Mouse (Mus musculus): ENCODE data around the gene Mfsd1. TPM values are rescaled to one million over a fixed set of nuclear protein-coding genes. Genes with fewer than 3 reads are reported as not detected.

The Mfsd1 gene
- polyA plus RNA-seq (2021; fragmentation: Nextera tagmentation), result 35.4 and 35.8 TPM in 2 replicates
- long read RNA-seq, experiment 1, transcript Mfsd1-201 (16 exons, 3,011 nt), result major isoform, 71 of 86 reads
- long read RNA-seq, experiment 1, partial matches to known transcripts, result 13 of 86 reads
- long read RNA-seq, experiment 1, other reads (novel, unspliced or antisense), result 2 of 86 reads
- long read RNA-seq, experiment 2, transcript Mfsd1-201 (16 exons, 3,011 nt), result major isoform, 234 of 248 reads
- long read RNA-seq, experiment 2, partial matches to known transcripts, result 9 of 248 reads
- long read RNA-seq, experiment 2, other reads (novel, unspliced or antisense), result 5 of 248 reads

DNA sequence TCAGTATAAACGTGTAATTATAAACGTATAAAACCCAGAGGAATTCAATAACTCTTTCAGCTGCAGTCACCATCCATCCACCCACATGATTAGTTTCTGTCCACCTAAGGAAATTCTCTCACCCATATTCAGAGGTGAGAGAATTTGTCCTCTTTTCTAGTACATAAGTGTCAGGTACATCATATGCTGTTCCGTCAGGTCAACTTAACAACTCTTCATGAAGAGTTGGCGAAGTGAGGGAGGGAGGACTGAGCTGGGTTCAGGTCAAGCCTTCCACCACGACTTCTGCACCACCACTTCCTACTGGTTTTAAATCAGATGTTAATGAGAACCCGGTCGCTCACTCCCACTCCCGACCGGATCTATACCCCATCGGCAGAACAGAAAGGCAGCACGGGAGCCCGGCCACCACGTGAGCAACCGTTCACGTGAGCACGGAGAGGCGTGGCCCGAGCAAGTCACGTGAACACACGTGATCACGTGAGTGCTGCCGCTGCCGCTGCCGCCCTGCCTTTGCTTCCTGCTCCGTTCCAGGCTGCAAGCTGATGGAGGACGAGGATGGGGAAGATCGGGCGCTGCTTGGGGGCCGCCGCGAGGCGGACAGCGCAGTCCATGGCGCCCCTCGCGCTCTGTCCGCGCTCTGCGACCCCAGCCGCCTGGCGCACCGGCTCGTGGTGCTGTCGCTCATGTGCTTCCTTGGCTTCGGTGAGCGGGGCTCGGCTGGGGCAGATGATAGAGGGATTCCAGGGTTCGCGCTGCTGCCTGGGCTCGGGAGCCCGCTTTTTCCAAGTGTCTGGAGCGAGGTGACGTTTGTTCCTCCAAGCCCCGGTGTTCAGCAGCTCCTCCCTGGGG, at the start of gene Mfsd1:
Mfsd1 (plus strand) TSS at position 469 of the 852 bp plus-strand sequence.

Other genes with a start within 250 kb of the Mfsd1 start
- gene Mlf1, start 208.6 kb upstream of the Mfsd1 start, polyA plus RNA-seq (2021; fragmentation: Nextera tagmentation), result 4.4 and 12.1 TPM in 2 replicates
- not detected in 2 replicates for gene Gm17402, start 207.6 kb upstream of the Mfsd1 start, polyA plus RNA-seq (2021; fragmentation: Nextera tagmentation)
- 35.8 and 36.4 TPM in 2 replicates for gene Gfm1, start 152.6 kb upstream of the Mfsd1 start, polyA plus RNA-seq (2021; fragmentation: Nextera tagmentation)
- gene Lxn, start 118.8 kb upstream of the Mfsd1 start, polyA plus RNA-seq (2021; fragmentation: Nextera tagmentation), result 144 and 149 TPM in 2 replicates
- 1.5 and 2.7 TPM in 2 replicates for gene Rarres1, start 67.2 kb upstream of the Mfsd1 start, polyA plus RNA-seq (2021; fragmentation: Nextera tagmentation)

Measured in layer of hippocampus, adult 6 months (tissue).